Mouse (Mus musculus) hindbrain, embryonic 16.5 days (tissue): Measurements from ENCODE around the gene Lrrc73. TPM values are rescaled to one million over a fixed set of nuclear protein-coding genes. Genes with fewer than 3 reads are reported as not detected.
A peak's percentile ranks its signal among the peaks of the same experiment; 100 is the strongest.

ENCODE experiments used
- ATAC-seq: fragments of 200-750 bp; cut with Nextera tagmentation; 2 replicates; pipeline ENCODE4 v1.8.0; 2017; ENCODE audit warnings: moderate TSS enrichment, moderate library complexity
- H3K27ac ChIP-seq: fragments of 300-500 bp; sonication (generic); 2 replicates; pipeline ENCODE4 v1.5.1; 2014; ENCODE audit warnings: low read depth, mild to moderate bottlenecking, control low read depth, low read length, moderate library complexity
- H3K27me3 ChIP-seq: fragments of 300-500 bp; sonication (generic); replicated peaks from 2 replicates; pipeline ENCODE4 v1.6.1; 2014; ENCODE audit warnings: low read length; ENCODE audit not compliant: control insufficient read depth, insufficient read depth
- H3K36me3 ChIP-seq: fragments of 300-500 bp; sonication (generic); 2 replicates; pipeline ENCODE4 v1.6.1; 2014; ENCODE audit warnings: mild to moderate bottlenecking, low read length, moderate library complexity, mixed read lengths; ENCODE audit not compliant: control insufficient read depth, insufficient read depth
- H3K4me1 ChIP-seq: fragments of 300-500 bp; sonication (generic); 2 replicates; pipeline ENCODE4 v1.6.1; 2014; ENCODE audit warnings: low read depth, low read length; ENCODE audit not compliant: control insufficient read depth, insufficient read depth
- H3K4me2 ChIP-seq: fragments of 300-500 bp; sonication (generic); 2 replicates; pipeline ENCODE4 v1.6.1; 2014; ENCODE audit warnings: mild to moderate bottlenecking, low read length, control low read depth, moderate library complexity
- H3K4me3 ChIP-seq: fragments of 300-500 bp; sonication (generic); 2 replicates; pipeline ENCODE4 v1.5.1; 2014; ENCODE audit warnings: mild to moderate bottlenecking, low read length, control low read depth, moderate library complexity
- H3K9ac ChIP-seq: fragments of 300-500 bp; sonication (generic); 2 replicates; pipeline ENCODE4 v1.6.1; 2014; ENCODE audit warnings: low read depth, mild to moderate bottlenecking, control low read depth, low read length, moderate library complexity
- H3K9me3 ChIP-seq: fragments of 300-500 bp; sonication (generic); 2 replicates; pipeline ENCODE4 v1.6.1; 2014; ENCODE audit warnings: mild to moderate bottlenecking, low read length, moderate library complexity; ENCODE audit not compliant: control insufficient read depth
- WGBS: fragments of 180-500 bp; shearing (Covaris S2); extraction: QIAGEN DNeasy Blood & Tissue Kit; methylation state at CpG from one replicate; pipeline ENCODE4 v1.1.7; 2014; 5-methylcytosine and 5-hydroxymethylcytosine counted together
- polyA plus RNA-seq: library from polyadenylated mRNA; unstranded; fragments of >200 nt; fragmentation: Nextera tagmentation; extraction: Ambion mirVana; gene quantifications from 2 replicates; pipeline ENCODE4 v1.2.1, GENCODE M21; 2015

The Lrrc73 gene
- polyA plus RNA-seq, 1 experiment from 2014 or later = 23.8 TPM

DNA sequence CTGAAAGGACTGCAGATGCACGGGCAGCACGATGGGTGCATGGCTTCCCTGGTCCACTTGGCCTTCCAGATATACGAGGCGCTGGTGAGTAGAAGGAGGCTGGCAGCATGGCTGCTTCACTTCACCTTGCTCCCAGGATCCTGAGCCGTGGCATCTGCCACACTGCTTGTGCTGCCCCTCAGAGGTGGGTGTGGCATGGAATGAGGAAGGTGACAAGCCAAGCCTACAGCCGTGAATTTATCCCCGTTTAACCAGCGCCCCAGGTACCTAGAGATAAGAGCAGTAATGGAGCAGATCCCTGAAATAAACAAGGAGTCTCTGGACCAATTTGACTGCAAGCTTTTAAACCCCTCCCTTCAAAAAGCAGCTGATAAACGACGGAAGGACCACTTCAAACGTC lies 11.9 kb upstream of the Lrrc73 start:
- Histone ChIP-seq H3K9me3 (no peaks in the 10 kb centered on the region), H3K27me3 (no peaks in the 10 kb centered on the region), H3K27ac (no peak overlapping the region), H3K4me1 (peaks cover 2% of the 10 kb centered on the region), H3K4me3 (no peak overlapping the region), H3K36me3 (peaks cover 63% of the 10 kb centered on the region), H3K9ac (no peak overlapping the region), H3K4me2 (no peak overlapping the region)
- 81% methylated on average over 11 of the region's 11 CpGs for WGBS
- no peak for ATAC-seq

DNA sequence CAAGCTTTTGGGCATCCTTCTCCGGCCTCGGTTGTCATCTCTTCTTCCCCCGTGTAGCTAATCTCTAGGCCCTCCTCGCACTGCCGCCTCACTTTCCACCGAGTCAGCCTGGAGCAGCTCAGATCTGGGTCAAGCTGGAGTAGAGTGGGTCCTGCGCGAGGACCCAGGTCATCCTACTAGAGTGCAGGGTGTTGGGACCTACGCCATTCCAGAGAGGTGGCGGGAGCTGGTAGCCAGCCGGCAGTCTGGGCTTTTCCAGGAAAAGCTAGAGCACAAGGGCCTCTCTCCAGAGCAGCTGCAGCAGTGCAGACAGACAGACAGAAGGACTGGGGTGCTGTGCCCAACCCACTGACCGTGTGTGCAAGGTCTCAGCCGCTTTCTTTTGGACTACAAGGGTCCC lies 11.1 kb upstream of the Lrrc73 start:
- Histone ChIP-seq H3K4me3 (no peak overlapping the region), H3K27me3 (no peaks in the 10 kb centered on the region), H3K4me2 (no peak overlapping the region), H3K9me3 (no peaks in the 10 kb centered on the region), H3K36me3 (peaks cover 55% of the 10 kb centered on the region), H3K4me1 (peaks cover 9% of the 10 kb centered on the region), H3K9ac (no peak overlapping the region), H3K27ac (no peak overlapping the region)
- WGBS = 87% methylated on average over 13 of the region's 13 CpGs
- no peak for ATAC-seq

DNA sequence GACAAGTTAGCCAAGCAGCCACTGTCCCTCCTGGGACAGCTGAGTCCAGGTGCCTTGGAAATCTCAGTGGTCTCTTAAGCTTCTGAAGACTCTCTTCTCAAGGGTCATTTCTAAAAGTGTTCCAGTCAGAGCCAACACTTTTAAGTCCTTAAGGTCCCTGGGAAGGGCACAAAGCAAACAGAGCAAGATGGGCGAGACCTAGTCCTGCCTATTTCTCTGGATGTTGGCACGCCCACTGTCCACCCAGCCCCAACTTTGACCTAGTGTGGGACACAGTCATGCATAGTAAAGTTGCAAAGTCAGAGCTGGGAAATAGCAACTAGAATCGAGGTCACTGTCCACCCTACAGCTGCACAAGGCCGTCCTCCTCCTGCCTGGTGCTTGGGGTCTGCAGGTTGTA lies 10.3 kb upstream of the Lrrc73 start:
- Histone ChIP-seq H3K36me3 (peaks cover 52% of the 10 kb centered on the region), H3K4me3 (no peak overlapping the region), H3K4me2 (no peak overlapping the region), H3K27ac (no peak overlapping the region), H3K9me3 (no peaks in the 10 kb centered on the region), H3K4me1 (peaks cover 9% of the 10 kb centered on the region), H3K27me3 (no peaks in the 10 kb centered on the region), H3K9ac (no peak overlapping the region)
- no peak for ATAC-seq
- WGBS = 91% methylated on average over 4 of the region's 4 CpGs

DNA sequence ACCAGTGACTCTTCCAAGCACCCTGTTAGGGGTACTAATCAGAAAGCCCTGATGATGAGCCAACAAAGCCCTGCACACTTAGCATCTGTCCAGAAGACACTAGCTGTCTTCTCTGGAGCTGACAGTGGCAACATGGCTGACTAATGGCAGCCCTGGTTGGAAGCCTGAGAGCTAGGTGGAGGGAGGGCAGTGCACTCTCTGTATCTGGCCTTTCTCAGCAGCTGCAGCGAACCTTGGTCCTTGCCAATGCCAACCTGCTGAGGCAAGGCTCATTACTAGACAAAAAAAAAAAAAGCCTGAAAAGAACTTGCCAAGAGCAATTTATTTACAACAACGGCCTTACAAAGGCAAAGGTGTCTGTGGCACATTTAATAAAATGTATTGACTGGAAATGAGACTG lies 9.7 kb upstream of the Lrrc73 start:
- Histone ChIP-seq H3K4me1 (peaks cover 10% of the 10 kb centered on the region), H3K27me3 (no peaks in the 10 kb centered on the region), H3K9ac (no peak overlapping the region), H3K27ac (no peak overlapping the region), H3K4me2 (no peak overlapping the region), H3K4me3 (no peak overlapping the region), H3K36me3 (peaks cover 49% of the 10 kb centered on the region), H3K9me3 (no peaks in the 10 kb centered on the region)
- ATAC-seq = no peak
- WGBS = 65% methylated on average over 2 of the region's 2 CpGs

- no peak for ATAC-seq
- 54% methylated on average over 10 of the region's 10 CpGs for WGBS
Measured at GRCm38 (mm10) chr17:46244579-46244978, 8.8 kb upstream of the Lrrc73 start.

DNA sequence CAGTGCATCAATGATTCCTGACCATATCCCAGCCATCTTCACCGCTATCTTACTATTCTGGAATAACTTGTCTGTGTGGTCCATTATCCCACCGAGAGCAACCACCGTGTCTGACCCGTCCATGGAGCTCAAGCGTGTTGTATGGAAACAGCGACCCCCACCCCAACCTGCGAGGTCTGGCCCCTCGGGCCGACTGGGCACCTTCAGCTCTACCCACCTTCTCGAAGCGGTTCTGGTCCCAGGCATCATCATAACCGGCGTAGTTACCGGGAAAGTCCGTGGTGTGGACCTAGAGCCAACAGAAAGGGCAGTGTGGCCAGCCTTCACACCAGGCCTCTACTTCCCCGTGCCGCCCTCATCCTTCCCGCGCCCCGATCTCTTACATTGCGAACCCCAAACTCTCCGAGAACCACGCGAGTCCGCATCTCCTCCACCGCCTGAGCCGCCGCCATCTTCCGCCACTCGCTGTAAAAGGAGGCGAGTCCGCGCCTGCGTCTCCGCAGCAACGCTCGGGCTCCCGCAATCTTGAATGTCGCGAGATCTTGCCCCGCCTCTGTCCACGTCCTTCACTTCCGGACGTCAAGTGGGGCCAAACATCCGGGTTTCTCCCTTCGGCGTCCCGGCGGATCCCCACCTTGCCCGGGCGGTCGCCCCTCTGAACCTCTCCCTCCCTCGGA lies 5.7 kb upstream of the Lrrc73 start, which contains the start of the genes Polr1c and Yipf3:
Gene Polr1c (minus strand): TSS at position 543 of the 677 bp plus-strand sequence.
Gene Yipf3 (plus strand): TSS at position 569 of the 677 bp plus-strand sequence.
- ATAC-seq = peak; percentile 95

More at GRCm38 (mm10) chr17:46244579-46244978, 8.8 kb upstream of the Lrrc73 start:
- Histone ChIP-seq H3K27ac (no peak overlapping the region), H3K9me3 (no peaks in the 10 kb centered on the region), H3K4me2 (no peak overlapping the region), H3K27me3 (no peaks in the 10 kb centered on the region), H3K9ac (no peak overlapping the region), H3K36me3 (peaks cover 44% of the 10 kb centered on the region), H3K4me3 (no peak overlapping the region), H3K4me1 (peaks cover 19% of the 10 kb centered on the region)

GRCm38 (mm10) chr17:46248189-46248522 lies 5.2 kb upstream of the Lrrc73 start:
- Histone ChIP-seq H3K4me3 (peak overlapping the region; percentile 63), H3K36me3 (peaks cover 39% of the 10 kb centered on the region), H3K4me1 (peaks cover 25% of the 10 kb centered on the region), H3K27me3 (no peaks in the 10 kb centered on the region), H3K9me3 (no peaks in the 10 kb centered on the region), H3K4me2 (peak overlapping the region; percentile 91), H3K9ac (peak overlapping the region; percentile 81), H3K27ac (peak overlapping the region; percentile 82)
- WGBS = under 1% methylated on average over 37 of the region's 37 CpGs
- ATAC-seq = peak; percentile 64

More for the DNA sequence above, 5.7 kb upstream of the Lrrc73 start, which contains the start of the genes Polr1c and Yipf3:
- H3K27me3 ChIP-seq = no peaks in the 10 kb centered on the region
- H3K9ac ChIP-seq = peak within 1 kb of the TSS; percentile 81
- H3K4me1 ChIP-seq = peaks cover 24% of the 10 kb centered on the region
- under 1% methylated on average over 53 of the region's 53 CpGs for WGBS
- peaks cover 43% of the 10 kb centered on the region for H3K36me3 ChIP-seq
- peak within 1 kb of the TSS; percentile 63 for H3K4me3 ChIP-seq
- peak within 1 kb of the TSS; percentile 91 for H3K4me2 ChIP-seq
- no peaks in the 10 kb centered on the region for H3K9me3 ChIP-seq
- H3K27ac ChIP-seq = peak within 1 kb of the TSS; percentile 82

GRCm38 (mm10) chr17:46251174-46251573 lies 2.2 kb upstream of the Lrrc73 start:
- no peaks in the 10 kb centered on the region for H3K9me3 ChIP-seq
- WGBS = 79% methylated on average over 7 of the region's 7 CpGs
- no peaks in the 10 kb centered on the region for H3K27me3 ChIP-seq
- peaks cover 38% of the 10 kb centered on the region for H3K4me1 ChIP-seq
- ATAC-seq = no peak
- H3K27ac ChIP-seq = no peak overlapping the region
- no peak overlapping the region for H3K4me2 ChIP-seq
- H3K36me3 ChIP-seq = peaks cover 18% of the 10 kb centered on the region
- no peak overlapping the region for H3K9ac ChIP-seq
- H3K4me3 ChIP-seq = no peak overlapping the region

DNA sequence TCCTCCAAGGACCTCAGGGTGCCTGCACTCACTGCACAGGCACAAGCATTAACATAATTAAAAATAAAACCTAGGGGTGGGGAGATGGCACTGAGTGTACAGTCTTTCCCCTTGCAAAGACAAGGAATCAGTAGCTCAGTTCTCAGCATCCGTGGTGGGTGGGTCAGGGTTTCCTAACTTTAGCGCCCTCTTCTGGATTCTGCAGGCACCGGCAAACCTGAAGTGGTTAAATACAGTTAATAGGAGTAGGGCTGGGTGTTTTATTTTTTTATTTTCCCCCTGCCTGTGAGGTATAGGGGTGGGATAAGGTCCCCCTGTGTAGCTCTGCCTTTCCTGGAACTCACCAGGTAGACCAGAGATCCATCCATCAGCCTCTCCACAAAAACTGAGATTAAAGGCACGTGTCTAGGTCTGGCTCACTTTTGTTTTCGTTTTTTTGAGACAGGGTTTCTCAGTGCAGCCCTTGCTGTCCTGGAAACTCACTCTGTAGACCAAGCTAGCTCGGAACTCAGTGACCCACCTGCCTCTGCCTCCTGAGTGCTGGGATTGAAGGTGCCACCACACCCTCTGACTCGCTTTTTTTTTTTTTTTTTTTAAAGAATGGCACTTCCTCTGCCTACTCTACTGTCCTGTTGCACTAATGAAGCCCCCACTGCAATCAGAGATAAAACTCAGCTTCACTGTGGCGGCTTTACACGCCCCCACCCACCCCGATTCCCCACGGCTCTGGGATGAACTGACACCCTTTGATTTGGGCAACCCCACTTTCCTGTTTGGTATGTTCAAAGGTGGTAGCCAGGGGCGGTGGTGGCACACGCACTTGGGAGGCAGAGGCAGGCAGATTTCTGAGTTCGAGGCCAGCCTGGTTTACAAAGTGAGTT lies 520 bp upstream of the Lrrc73 start:
- no peak for ATAC-seq

More for the DNA sequence above, 520 bp upstream of the Lrrc73 start:
- Histone ChIP-seq H3K27ac (peak overlapping the region; percentile 79), H3K9me3 (no peaks in the 10 kb centered on the region), H3K4me2 (peak overlapping the region; percentile 87), H3K27me3 (no peaks in the 10 kb centered on the region), H3K9ac (no peak overlapping the region), H3K36me3 (peaks cover 18% of the 10 kb centered on the region), H3K4me3 (peak overlapping the region; percentile 80), H3K4me1 (peaks cover 29% of the 10 kb centered on the region)
- WGBS = 51% methylated on average over 14 of the region's 14 CpGs
